Mouse (Mus musculus) myocyte (in vitro differentiated cells): ENCODE measurements at regions not wholly inside any gene's neighbourhood (a gene's known extent, or its start where the extent isn't known, plus 50 kb on each side); places are given as distances from the start of the nearest gene placed in this dataset.

Experiments used
- CEBPB ChIP-seq: IDR thresholded peaks from 2 replicates; pipeline ENCODE4 v1.6.1; 2011; ENCODE audit warnings: mild to moderate bottlenecking, moderate library complexity; ENCODE audit not compliant: poor library complexity, insufficient read depth, severe bottlenecking
- E2F4 ChIP-seq: IDR thresholded peaks from one replicate; pipeline ENCODE4 v1.6.1; 2011; ENCODE audit warnings: mild to moderate bottlenecking, control low read depth, moderate library complexity; ENCODE audit not compliant: insufficient read depth
- MYOG ChIP-seq, 3 experiments: IDR thresholded peaks; one replicate each; pipeline ENCODE4 v1.6.1; 2011; ENCODE audit warnings: control low read depth in 2 of 3, low read depth in 2 of 3, mild to moderate bottlenecking in 2 of 3; ENCODE audit not compliant: insufficient read length in 2 of 3, control insufficient read depth in 1 of 3, insufficient read depth in 1 of 3
- POLR2A ChIP-seq: IDR thresholded peaks from one replicate; pipeline ENCODE4 v1.6.1; 2011; ENCODE audit warnings: low read depth, mild to moderate bottlenecking, control low read depth, moderate library complexity; ENCODE audit not compliant: insufficient read length
- POLR2AphosphoS2 ChIP-seq: IDR thresholded peaks from one replicate; pipeline ENCODE4 v1.6.1; 2011; ENCODE audit warnings: low read depth, control low read depth; ENCODE audit not compliant: insufficient read length
- REST ChIP-seq: IDR thresholded peaks from one replicate; pipeline ENCODE4 v1.6.1; 2011; ENCODE audit warnings: mild to moderate bottlenecking, control low read depth, moderate library complexity; ENCODE audit not compliant: insufficient read depth, insufficient read length
- TCF12 ChIP-seq: IDR thresholded peaks from one replicate; pipeline ENCODE4 v1.6.1; 2011; ENCODE audit warnings: mild to moderate bottlenecking, control low read depth; ENCODE audit not compliant: poor library complexity, insufficient read depth, severe bottlenecking
- TCF3 ChIP-seq: IDR thresholded peaks from one replicate; pipeline ENCODE4 v1.6.1; 2011; ENCODE audit warnings: low read depth, control low read depth; ENCODE audit not compliant: insufficient read length
- USF1 ChIP-seq: IDR thresholded peaks from one replicate; pipeline ENCODE4 v1.6.1; 2011; ENCODE audit warnings: low read depth, mild to moderate bottlenecking, control low read depth, moderate library complexity

DNA sequence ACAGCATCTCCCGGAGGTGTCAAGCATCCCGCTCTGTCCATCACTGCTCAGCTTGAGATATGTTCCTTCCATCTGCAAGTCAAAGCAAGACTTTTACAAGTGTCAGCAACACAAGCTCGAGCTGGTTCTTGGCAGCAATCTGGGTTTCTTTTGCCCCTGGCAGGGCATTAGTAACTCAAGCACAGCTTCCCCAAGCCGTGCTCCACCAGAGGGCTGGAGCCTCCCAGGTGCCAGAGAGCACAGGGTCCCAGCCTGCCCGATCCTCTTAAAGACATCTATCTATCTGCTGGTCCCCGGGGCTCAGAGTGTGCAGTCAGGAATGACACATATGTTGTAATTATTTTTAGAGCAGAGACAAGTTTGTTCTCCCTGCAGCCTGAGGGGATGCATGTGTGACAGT lies 132.3 kb downstream of the Gas1 start:
- TF ChIP-seq POLR2AphosphoS2, result no peak
- TF ChIP-seq POLR2A, result no peak
- no peak for TF ChIP-seq USF1
- TF ChIP-seq MYOG (IDR thresholded peaks at IDR 0.05; ENCODE audit: control insufficient read depth in 1 of 3, insufficient read depth in 1 of 3, insufficient read length in 2 of 3, low read depth in 2 of 3), result no peak
- no peak for TF ChIP-seq REST
- no peak for TF ChIP-seq TCF12
- no peak for TF ChIP-seq TCF3
- TF ChIP-seq CEBPB, result no peak
- TF ChIP-seq E2F4, result no peak
